Mouse (Mus musculus) heart, adult 10 weeks (tissue): ENCODE results near the gene Pagr1a. TPM values are rescaled to one million over a fixed set of nuclear protein-coding genes. Genes with fewer than 3 reads are reported as not detected.

ENCODE experiments used
- polyA plus RNA-seq: library from polyadenylated mRNA; stranded (reverse); fragments of 350-450 nt; fragmentation: Illumina TruSeq; extraction: RNeasy Lipid Tissue Mini Kit (QIAGEN cat#74804); gene quantifications from one replicate; pipeline ENCODE4 v1.2.3, GENCODE M21; 2014; ENCODE audit warnings: low read depth, low replicate concordance

The Pagr1a gene
- polyA plus RNA-seq: not detected

GRCm38 (mm10) chr7:127016971-127017949, at the start of gene Pagr1a:
Pagr1a (minus strand) TSS chr7:127017352.

DNA sequence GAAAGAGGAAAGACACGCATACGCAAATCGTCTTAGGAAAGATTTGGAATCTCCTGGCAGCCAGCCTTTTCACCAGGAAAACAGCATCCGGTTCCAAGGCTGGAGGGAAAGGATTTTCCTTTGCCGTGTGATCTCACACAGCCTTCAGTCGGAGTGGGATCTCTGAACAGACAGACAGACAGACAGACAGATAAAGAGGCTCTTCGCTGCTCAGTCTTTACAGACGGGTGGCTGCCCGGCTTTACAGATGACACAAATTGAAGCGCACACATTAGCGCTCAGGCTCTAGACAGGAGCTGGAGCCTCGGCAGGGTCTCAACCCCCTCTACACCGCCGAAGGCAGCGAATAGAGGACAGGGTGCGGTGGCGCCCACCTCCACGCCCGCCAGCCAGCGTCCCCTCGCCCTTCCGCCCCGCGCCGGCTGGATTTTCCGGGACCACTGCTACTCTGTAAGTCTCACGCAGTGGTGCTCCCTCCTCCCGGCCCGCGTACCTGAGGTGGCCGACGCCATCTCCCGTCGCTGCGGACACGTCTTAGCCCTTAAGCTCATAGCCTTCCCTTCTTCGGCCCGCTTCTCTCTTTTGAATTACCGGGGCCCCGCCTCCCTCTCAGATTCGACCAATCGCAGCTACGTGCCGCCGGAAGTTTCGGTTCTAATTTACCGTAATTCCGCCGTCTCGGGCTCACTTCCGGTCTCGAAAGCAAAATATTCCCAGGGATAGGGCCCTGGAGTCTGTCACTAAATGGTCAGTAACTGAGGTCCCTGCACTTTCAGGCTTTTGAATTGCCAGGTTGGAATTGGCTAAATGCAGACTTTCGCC, 24.9 kb upstream of the Pagr1a start, which contains the start of gene Kif22:
Kif22 (minus strand) TSS at position 621 of the 822 bp plus-strand sequence.

DNA sequence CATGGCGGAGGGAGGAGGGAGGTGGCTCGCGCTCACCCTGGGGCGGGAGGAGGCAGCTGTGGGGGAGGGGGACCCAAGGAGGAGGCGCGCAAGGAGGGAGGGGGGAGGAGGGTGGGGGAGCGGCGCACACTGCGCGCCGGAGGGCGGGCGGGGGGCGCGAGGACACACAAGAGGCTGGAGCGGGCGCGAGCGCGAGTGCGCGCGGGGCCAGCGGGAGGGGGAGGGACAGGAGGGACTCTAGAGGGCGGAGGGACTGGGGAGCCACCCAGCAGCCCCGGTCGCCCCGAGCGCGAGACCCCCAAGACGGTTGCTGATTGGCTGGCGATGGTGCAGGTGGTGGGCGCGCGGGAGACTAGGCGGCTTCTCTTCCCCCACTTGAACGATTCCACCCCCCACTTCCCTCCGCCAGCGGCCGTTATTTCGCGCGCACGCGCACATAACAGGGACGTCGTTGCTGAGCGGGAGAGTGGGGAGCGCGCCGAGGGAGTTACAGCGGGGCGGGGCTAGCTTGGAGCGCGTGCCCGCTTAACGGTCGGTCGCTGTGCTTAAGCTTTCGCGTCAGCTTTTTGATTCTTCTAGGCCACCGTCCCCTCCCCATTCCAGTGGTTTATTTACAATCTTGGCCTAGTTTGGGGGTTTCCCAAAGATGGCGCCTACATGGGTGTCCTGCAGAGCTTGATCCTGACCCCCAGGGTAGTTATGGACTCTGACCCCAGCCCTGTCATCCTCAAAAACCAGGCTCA, 10.0 kb upstream of the Pagr1a start, which contains the start of gene Maz:
Maz (minus strand) TSS at position 54 of the 743 bp plus-strand sequence.

GRCm38 (mm10) chr7:127020901-127021562, 3.9 kb upstream of the Pagr1a start, which contains the start of the genes Gm42742 and Prrt2:
Gm42742 (minus strand) TSS chr7:127021097.
Prrt2 (minus strand) TSS chr7:127021211.

DNA sequence TGATC, 869 bp downstream of the Pagr1a start, which contains the start of gene Pagr1b:
Pagr1b (minus strand) TSS at position 4 of the 5 bp plus-strand sequence.

DNA sequence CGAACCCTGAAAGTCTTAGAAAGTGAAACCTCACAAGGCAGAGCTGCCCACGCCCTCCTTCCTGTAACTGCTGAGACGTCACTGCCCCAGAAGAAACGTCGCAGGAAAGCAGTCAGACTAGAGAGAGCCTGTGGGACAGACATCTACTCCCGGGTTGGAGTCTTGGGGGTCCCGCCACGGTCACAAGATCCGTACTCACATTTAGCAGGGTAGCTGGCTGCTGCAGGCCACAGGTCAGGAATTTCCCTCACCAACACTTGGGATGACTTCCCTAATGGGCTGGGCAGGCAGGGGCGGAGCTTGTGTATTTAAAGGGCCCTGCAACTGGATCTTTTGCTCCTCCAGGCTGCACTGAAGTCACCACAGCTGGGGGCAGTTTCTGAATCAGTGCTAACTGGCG, 2.8 kb downstream of the Pagr1a start, which contains the start of gene Mvp:
Mvp (minus strand) TSS at position 302 of the 400 bp plus-strand sequence.

DNA sequence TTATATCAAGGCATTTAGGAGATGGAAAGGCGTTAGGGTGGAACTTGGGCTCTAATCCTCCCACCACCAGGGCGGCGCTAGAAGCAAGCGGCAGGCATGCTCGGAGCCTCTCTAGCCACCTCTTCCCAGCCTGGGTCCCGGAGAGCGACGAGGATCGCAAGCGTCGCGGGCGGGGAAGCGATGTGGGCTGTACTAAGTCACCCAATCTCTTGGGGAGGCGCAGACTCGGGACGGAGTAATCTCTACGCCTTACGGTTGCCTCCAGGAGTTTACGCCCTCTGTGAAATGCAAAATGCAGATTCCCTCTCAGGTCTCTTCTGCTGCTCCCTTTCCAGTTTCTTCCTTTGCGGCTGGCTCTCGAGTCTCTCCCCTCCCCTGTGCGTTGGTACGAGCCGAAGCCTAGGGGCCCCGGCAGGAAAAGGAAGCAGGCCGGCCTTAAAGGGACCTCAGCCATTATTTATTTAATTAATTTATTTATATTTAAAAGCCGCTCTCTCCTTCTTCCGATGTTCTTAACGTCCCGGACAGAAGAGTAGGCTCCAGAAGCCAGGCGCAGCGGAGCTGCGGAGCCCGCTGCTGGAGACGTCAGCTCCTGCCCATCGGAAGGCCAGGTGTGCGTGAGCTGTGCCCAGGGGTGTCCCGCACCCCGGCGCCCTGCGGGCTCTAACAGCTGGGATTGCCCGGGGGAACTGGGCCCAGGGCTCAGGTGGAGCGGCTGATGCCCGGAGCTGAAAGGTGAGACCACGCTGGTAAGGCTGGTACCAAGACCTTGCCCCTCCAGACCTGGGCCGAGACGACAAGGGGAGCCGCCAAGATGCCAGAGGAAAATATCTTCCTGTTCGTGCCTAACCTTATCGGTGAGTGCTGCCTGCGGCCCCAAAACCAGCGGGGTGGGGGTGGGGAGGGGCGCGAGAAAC, 40.9 kb downstream of the Pagr1a start, which contains the start of gene Cdiptos:
Cdiptos (minus strand) TSS at position 149 of the 917 bp plus-strand sequence.

DNA sequence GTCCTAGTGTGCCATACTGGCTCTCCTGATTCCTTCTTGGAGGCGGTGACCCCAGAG, 41.4 kb downstream of the Pagr1a start, which contains the start of gene Cdipt:
Cdipt (plus strand) TSS at position 22 of the 57 bp plus-strand sequence.

Other genes starting within 250 kb of the Pagr1a start
- gene Ypel3, start 240.4 kb downstream of the Pagr1a start, polyA plus RNA-seq: 118 TPM
- 1.6 TPM for gene Tbx6, start 235.9 kb downstream of the Pagr1a start, polyA plus RNA-seq
- 43.4 TPM for gene Ppp4c, start 224.9 kb downstream of the Pagr1a start, polyA plus RNA-seq
- 7.6 TPM for gene Fam57b, start 219.7 kb downstream of the Pagr1a start, polyA plus RNA-seq
- gene 4930451I11Rik, start 185.7 kb downstream of the Pagr1a start, polyA plus RNA-seq: not detected
- not detected for gene Doc2a, start 169.9 kb downstream of the Pagr1a start, polyA plus RNA-seq
- 22.7 TPM for gene Hirip3, start 155.4 kb downstream of the Pagr1a start, polyA plus RNA-seq
- gene Ino80e, start 155.0 kb downstream of the Pagr1a start, polyA plus RNA-seq: 18.7 TPM
- 41.9 TPM for gene Taok2, start 132.6 kb downstream of the Pagr1a start, polyA plus RNA-seq
- gene Tmem219, start 94.4 kb downstream of the Pagr1a start, polyA plus RNA-seq: 19.1 TPM
- 7.8 TPM for gene Kctd13, start 88.5 kb downstream of the Pagr1a start, polyA plus RNA-seq
- gene Asphd1, start 67.8 kb downstream of the Pagr1a start, polyA plus RNA-seq: not detected
- gene Sez6l2, start 66.8 kb downstream of the Pagr1a start, polyA plus RNA-seq: 1.6 TPM
- gene Cdipt, start 41.4 kb downstream of the Pagr1a start, polyA plus RNA-seq: 48.9 TPM
- 0.63 TPM for gene Cdiptos, start 41.3 kb downstream of the Pagr1a start, polyA plus RNA-seq
- gene Mvp, start 2.7 kb downstream of the Pagr1a start, polyA plus RNA-seq: 38.1 TPM
- gene Pagr1b, start 868 bp downstream of the Pagr1a start, polyA plus RNA-seq: 0.86 TPM
- gene Gm42742, start 3.7 kb upstream of the Pagr1a start, polyA plus RNA-seq: 35.1 TPM
- 2.0 TPM for gene Prrt2, start 3.9 kb upstream of the Pagr1a start, polyA plus RNA-seq
- gene Maz, start 9.7 kb upstream of the Pagr1a start, polyA plus RNA-seq: 59.5 TPM
- 0.24 TPM for gene Kif22, start 25.1 kb upstream of the Pagr1a start, polyA plus RNA-seq
- not detected for gene Zg16, start 70.0 kb upstream of the Pagr1a start, polyA plus RNA-seq
- 2.1 TPM for gene AI467606, start 74.0 kb upstream of the Pagr1a start, polyA plus RNA-seq
- not detected for gene Qprt, start 104.9 kb upstream of the Pagr1a start, polyA plus RNA-seq
- 0.37 TPM for gene Spn, start 120.5 kb upstream of the Pagr1a start, polyA plus RNA-seq
- 39.2 TPM for gene Cd2bp2, start 178.7 kb upstream of the Pagr1a start, polyA plus RNA-seq
- 17.1 TPM for gene Tbc1d10b, start 191.1 kb upstream of the Pagr1a start, polyA plus RNA-seq
- gene Mylpf, start 191.5 kb upstream of the Pagr1a start, polyA plus RNA-seq: 1.8 TPM
- gene Zfp553, start 215.7 kb upstream of the Pagr1a start, polyA plus RNA-seq: 7.7 TPM
- gene Sept1, start 215.8 kb upstream of the Pagr1a start, polyA plus RNA-seq: 6.4 TPM
- 10.7 TPM for gene Zfp771, start 226.9 kb upstream of the Pagr1a start, polyA plus RNA-seq
- gene Dctpp1, start 243.4 kb upstream of the Pagr1a start, polyA plus RNA-seq: 36.3 TPM